In the genomic region with DNA sequence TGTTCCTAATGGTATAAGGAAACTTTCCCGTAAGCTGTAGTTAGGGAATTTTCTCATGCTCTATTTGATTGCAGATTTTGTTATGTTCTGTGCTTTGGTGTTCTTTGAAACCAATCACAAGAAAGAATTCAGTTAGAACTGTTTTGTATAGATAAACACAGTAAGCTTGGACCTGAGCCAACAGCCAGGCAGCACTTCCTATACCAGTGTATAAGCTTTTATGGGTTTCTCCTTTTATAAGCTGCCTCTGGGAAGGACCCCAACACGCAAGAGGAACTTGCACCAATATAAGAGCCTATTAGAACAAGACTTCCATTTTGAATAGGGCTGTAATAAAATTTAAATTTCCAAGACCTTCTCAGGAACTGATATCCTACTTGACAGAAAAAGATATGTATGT, we compare ENCODE assay signal across 28 mouse cellular contexts.
DNase-seq lines count a peak whose midpoint lies in the region; ATAC-seq and TF ChIP-seq lines count a peak whose summit lies in the region.
"Had no signal": no experiment of that assay in that cellular context is flagged by ENCODE, and none has a peak within 500 bp of the region (broad histone marks: within the 10 kb centered on the region; RNA-seq: fewer than 3 reads in every experiment).

No protein-coding gene starts in this region.

- H3K27me3 ChIP-seq in limb, embryonic 14.5 days (ENCODE audit: control insufficient read depth, insufficient read depth, low read length): no peaks in the 10 kb centered on the region
- no peaks in the 10 kb centered on the region for H3K27me3 ChIP-seq in limb, embryonic 10.5 days (ENCODE audit: low read depth, poor library complexity, severe bottlenecking)
- H3K27me3 ChIP-seq in MEL (ENCODE audit: control insufficient read depth in 1 of 2, insufficient read depth in 2 of 2, low read length in 2 of 2): no peaks in the 10 kb centered on the region; a peak in 1 of 4 replicates
- H3K27me3 ChIP-seq in heart, embryonic 12.5 days (replicated peaks): no peaks in the 10 kb centered on the region
- H3K27me3 ChIP-seq: CH12.LX; embryonic facial prominence, embryonic 12.5 days; embryonic facial prominence, embryonic 15.5 days; heart, embryonic 15.5 days; hindbrain, embryonic 13.5 days; intestine, embryonic 15.5 days had no signal

- TF ChIP-seq EP300 in MEL (IDR thresholded peaks at IDR 0.05; ENCODE audit: low read depth in 1 of 2, low read length in 2 of 2): no peak

- no peak for TF ChIP-seq CTCF in MEL (IDR thresholded peaks at IDR 0.05 in 2 of 3, conservative IDR thresholded peaks at IDR 0.05 in 1 of 3; ENCODE audit: control insufficient read depth in 1 of 3, insufficient read depth in 1 of 3, low read depth in 2 of 3, low read length in 3 of 3, poor library complexity in 1 of 3, severe bottlenecking in 1 of 3)
- no peak for TF ChIP-seq CTCF in brain, embryonic 14.5 days (IDR thresholded peaks at IDR 0.05; ENCODE audit: borderline replicate concordance, extremely low read depth, insufficient read depth, insufficient read length)

- WGBS in limb, embryonic 14.5 days: 32% methylated on average over 2 of the region's 2 CpGs
- 83% methylated on average over 2 of the region's 2 CpGs for WGBS in limb, embryonic 10.5 days
- 56% methylated on average over 2 of the region's 2 CpGs for WGBS in heart, embryonic 12.5 days

- H3K4me2 ChIP-seq in limb, embryonic 14.5 days (replicated peaks; ENCODE audit: low read depth, low read length, severe bottlenecking): no peak overlapping the region
- no peak overlapping the region for H3K4me2 ChIP-seq in heart, embryonic 12.5 days
- H3K4me2 ChIP-seq: embryonic facial prominence, embryonic 12.5 days; embryonic facial prominence, embryonic 15.5 days; heart, embryonic 11.5 days; heart, embryonic 15.5 days; hindbrain, embryonic 13.5 days; intestine, embryonic 15.5 days had no signal

- no peaks in the 10 kb centered on the region for H3K36me3 ChIP-seq in limb, embryonic 14.5 days (ENCODE audit: control insufficient read depth, insufficient read depth, low read length)
- no peaks in the 10 kb centered on the region for H3K36me3 ChIP-seq in limb, embryonic 10.5 days
- H3K36me3 ChIP-seq in MEL (ENCODE audit: control insufficient read depth in 1 of 2, insufficient read depth in 2 of 2, low read length in 2 of 2): no peaks in the 10 kb centered on the region
- no peaks in the 10 kb centered on the region for H3K36me3 ChIP-seq in heart, embryonic 12.5 days
- H3K36me3 ChIP-seq: embryonic facial prominence, embryonic 12.5 days; embryonic facial prominence, embryonic 15.5 days; G1E; heart, embryonic 15.5 days; hindbrain, embryonic 10.5 days; hindbrain, embryonic 13.5 days; intestine, embryonic 15.5 days had no signal

- no peak for TF ChIP-seq RAD21 in MEL (IDR thresholded peaks at IDR 0.05; ENCODE audit: low read depth, low read length)

- H3K9me3 ChIP-seq in limb, embryonic 14.5 days (ENCODE audit: control insufficient read depth, low read length): no peaks in the 10 kb centered on the region
- H3K9me3 ChIP-seq in limb, embryonic 10.5 days (replicated peaks): no peaks in the 10 kb centered on the region
- no peaks in the 10 kb centered on the region for H3K9me3 ChIP-seq in MEL (replicated peaks; ENCODE audit: insufficient read depth, low read length)
- H3K9me3 ChIP-seq in heart, embryonic 12.5 days (replicated peaks): no peaks in the 10 kb centered on the region
- H3K9me3 ChIP-seq: embryonic facial prominence, embryonic 12.5 days; embryonic facial prominence, embryonic 15.5 days; G1E; heart, embryonic 15.5 days; hindbrain, embryonic 10.5 days; hindbrain, embryonic 13.5 days; intestine, embryonic 15.5 days had no signal

- no peak overlapping the region for H3K4me3 ChIP-seq in limb, embryonic 14.5 days (replicated peaks; ENCODE audit: low read length)
- no peak overlapping the region for H3K4me3 ChIP-seq in limb, embryonic 10.5 days
- no peak overlapping the region for H3K4me3 ChIP-seq in MEL (ENCODE audit: control insufficient read depth in 1 of 2, insufficient read depth in 1 of 2, low read depth in 2 of 2, low read length in 2 of 2)
- H3K4me3 ChIP-seq in heart, embryonic 12.5 days: no peak overlapping the region
- H3K4me3 ChIP-seq: embryonic facial prominence, embryonic 12.5 days; embryonic facial prominence, embryonic 15.5 days; heart, embryonic 15.5 days; hindbrain, embryonic 10.5 days; hindbrain, embryonic 13.5 days; intestine, embryonic 15.5 days had no signal

- H3K79me2 ChIP-seq in MEL (ENCODE audit: control insufficient read depth, insufficient read depth, low read length, poor library complexity): no peaks in the 10 kb centered on the region

- no peak overlapping the region for H3K9ac ChIP-seq in limb, embryonic 14.5 days (ENCODE audit: low read depth, low read length, severe bottlenecking)
- H3K9ac ChIP-seq in MEL (ENCODE audit: control insufficient read depth, low read depth, low read length, poor library complexity, severe bottlenecking): no peak overlapping the region
- no peak overlapping the region for H3K9ac ChIP-seq in heart, embryonic 12.5 days
- H3K9ac ChIP-seq: embryonic facial prominence, embryonic 12.5 days; embryonic facial prominence, embryonic 15.5 days; heart, embryonic 15.5 days; hindbrain, embryonic 13.5 days; intestine, embryonic 15.5 days had no signal

- H3K4me1 ChIP-seq in limb, embryonic 14.5 days (ENCODE audit: control insufficient read depth, insufficient read depth, low read length): peaks cover 22% of the 10 kb centered on the region
- peaks cover 65% of the 10 kb centered on the region for H3K4me1 ChIP-seq in limb, embryonic 10.5 days
- H3K4me1 ChIP-seq in MEL (ENCODE audit: control insufficient read depth in 1 of 2, insufficient read depth in 2 of 2, low read length in 2 of 2): no peaks in the 10 kb centered on the region
- H3K4me1 ChIP-seq in heart, embryonic 12.5 days (replicated peaks): peaks cover 7% of the 10 kb centered on the region; the same call in 1 of the 2 replicates
- H3K4me1 ChIP-seq: hindbrain, embryonic 13.5 days; intestine, embryonic 15.5 days had no signal

- peak; percentile 42 for DNase-seq in limb, embryonic 14.5 days (ENCODE audit: low spot score)
- DNase-seq in limb, embryonic 10.5 days (ENCODE audit: low spot score): no peak
- DNase-seq in MEL (ENCODE audit: low read depth, low spot score) (peak; percentile 4), MN1 (ENCODE audit: low spot score) (no peak)
- DNase-seq in brain, embryonic 14.5 days (ENCODE audit: low read depth): peak; percentile 23
- DNase-seq: adrenal gland, adult 8-10 months; adrenal gland, postnatal 25 days; cerebellum, adult 2 months; cerebellum, adult 9-11 months; cerebellum, postnatal 36 days; gastrocnemius, postnatal 10 days; heart, postnatal 10 days; heart, postnatal 36 days; kidney, adult 11 months had no signal

- TF ChIP-seq POLR2A in limb, embryonic 14.5 days (IDR thresholded peaks at IDR 0.05; ENCODE audit: borderline replicate concordance, extremely low read depth, insufficient read depth, insufficient read length): no peak
- no peak for TF ChIP-seq POLR2A in MEL (IDR thresholded peaks at IDR 0.05; ENCODE audit: control insufficient read depth in 1 of 2, insufficient read depth in 1 of 2, low read depth in 1 of 2, low read length in 2 of 2, poor library complexity in 1 of 2)
- no peak for TF ChIP-seq POLR2A in brain, embryonic 14.5 days (IDR thresholded peaks at IDR 0.05; ENCODE audit: borderline replicate concordance, extremely low read depth, insufficient read depth, insufficient read length, poor library complexity, severe bottlenecking)

- no peak overlapping the region for H3K27ac ChIP-seq in limb, embryonic 14.5 days (replicated peaks; ENCODE audit: low read depth, low read length)
- no peak overlapping the region for H3K27ac ChIP-seq in limb, embryonic 10.5 days
- H3K27ac ChIP-seq in MEL (ENCODE audit: control insufficient read depth, low read depth, low read length): no peak overlapping the region
- H3K27ac ChIP-seq in heart, embryonic 12.5 days (ENCODE audit: poor library complexity, severe bottlenecking): no peak overlapping the region
- H3K27ac ChIP-seq: embryonic facial prominence, embryonic 12.5 days; embryonic facial prominence, embryonic 15.5 days; heart, embryonic 15.5 days; hindbrain, embryonic 10.5 days; hindbrain, embryonic 13.5 days; intestine, embryonic 15.5 days had no signal

- ATAC-seq in limb, embryonic 14.5 days (ENCODE audit: low FRiP score, low read depth): no peak
- peak; percentile 66 for ATAC-seq in megakaryocyte-erythroid progenitor cell, adult 5-6 weeks (replicated peaks; ENCODE audit: low FRiP score, low TSS enrichment, poor library complexity, severe bottlenecking)
- ATAC-seq in heart, embryonic 12.5 days (ENCODE audit: insufficient number of reproducible peaks, low FRiP score): no peak
- ATAC-seq: activated CD4-positive, CD25-positive, alpha-beta regulatory T cell, adult 4 months; forebrain, embryonic 16.5 days; hindbrain, embryonic 16.5 days; intestine, embryonic 15.5 days had no signal

TF ChIP-seq in MEL, 35 proteins besides CTCF, POLR2A, EP300 and RAD21:
- TF ChIP-seq JUND (IDR thresholded peaks at IDR 0.05; ENCODE audit: low read depth, low read length): no peak
- TF ChIP-seq MEF2A (IDR thresholded peaks at IDR 0.05; ENCODE audit: extremely low read depth, insufficient replicate concordance, low read depth, low read length, poor library complexity, severe bottlenecking): no peak
- no peak for TF ChIP-seq GABPA (IDR thresholded peaks at IDR 0.05; ENCODE audit: low read depth, low read length)
- no peak for TF ChIP-seq MAZ (IDR thresholded peaks at IDR 0.05; ENCODE audit: low read depth, low read length)
- no peak for TF ChIP-seq SMC3 (IDR thresholded peaks at IDR 0.05; ENCODE audit: low read depth, low read length)
- no peak for TF ChIP-seq ZKSCAN1 (IDR thresholded peaks at IDR 0.05; ENCODE audit: low read depth, low read length)
- TF ChIP-seq ZC3H11A (IDR thresholded peaks at IDR 0.05; ENCODE audit: low read depth, low read length): no peak
- TF ChIP-seq USF1 (IDR thresholded peaks at IDR 0.05; ENCODE audit: low read depth, low read length): no peak
- no peak for TF ChIP-seq NELFE (IDR thresholded peaks at IDR 0.05; ENCODE audit: low read depth, low read length)
- TF ChIP-seq POLR2AphosphoS5 (IDR thresholded peaks at IDR 0.05; ENCODE audit: borderline replicate concordance, low read depth, low read length): no peak
- no peak for TF ChIP-seq MYB (IDR thresholded peaks at IDR 0.05; ENCODE audit: low read depth, low read length)
- no peak for TF ChIP-seq BHLHE40 (IDR thresholded peaks at IDR 0.05; ENCODE audit: borderline replicate concordance, low read depth, low read length)
- no peak for TF ChIP-seq TAL1 (IDR thresholded peaks at IDR 0.05; ENCODE audit: low read length)
- TF ChIP-seq ZMIZ1 (IDR thresholded peaks at IDR 0.05; ENCODE audit: low read depth, low read length): no peak
- no peak for TF ChIP-seq ETS1 (IDR thresholded peaks at IDR 0.05; ENCODE audit: low read depth, low read length)
- TF ChIP-seq MAX (IDR thresholded peaks at IDR 0.05; ENCODE audit: low read length): no peak
- TF ChIP-seq MXI1 (IDR thresholded peaks at IDR 0.05; ENCODE audit: low read depth, low read length): no peak
TF ChIP-seq in MEL: peak in this region for 0.

Comparison
In these comparisons a context has a peak if more than half of its experiments do, and no peak if none do; other contexts are left out.
1. DNase-seq: peak in limb, embryonic 14.5 days (single experiment), MEL (single experiment) and brain, embryonic 14.5 days (single experiment); none in limb, embryonic 10.5 days (single experiment) and MN1 (single experiment).